ENCODE assay signal across 8 mouse cellular contexts in the genomic region with DNA sequence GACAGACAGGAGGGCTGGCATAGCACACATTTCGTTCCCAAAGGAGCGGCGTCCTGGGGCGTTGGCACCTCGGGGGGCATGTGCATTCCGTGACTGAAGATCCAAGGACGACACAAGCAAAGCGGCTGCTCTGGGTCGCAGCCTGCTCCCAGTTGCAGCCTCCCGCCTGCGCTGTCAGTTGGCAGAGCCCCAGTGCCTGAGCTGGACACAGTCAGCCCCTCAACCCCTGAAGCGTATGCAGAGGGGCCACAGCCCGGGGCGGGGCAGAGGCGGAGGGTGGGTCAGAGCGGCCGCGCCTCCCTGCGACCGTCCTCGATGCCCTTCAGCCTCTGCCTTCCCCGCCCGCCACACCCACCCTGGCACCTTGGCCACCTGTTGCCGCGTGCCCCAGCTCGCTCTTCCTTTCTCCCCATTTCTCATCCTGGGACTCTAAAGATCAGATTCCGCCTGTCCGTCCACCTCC. TPM values are rescaled to one million over a fixed set of nuclear protein-coding genes. Genes with fewer than 3 reads are reported as not detected.
DNase-seq lines count a peak whose midpoint lies in the region; ATAC-seq and TF ChIP-seq lines count a peak whose summit lies in the region.

A gene (plus strand): TSS at position 413 of the 463 bp plus-strand sequence.

- peak within 1 kb of the TSS; percentile 87 to 88 for H3K4me3 ChIP-seq in ES-E14 (ENCODE audit: insufficient read depth in 1 of 2, low read depth in 1 of 2, low read length in 2 of 2, poor library complexity in 1 of 2, severe bottlenecking in 1 of 2)
- H3K4me3 ChIP-seq in intestine, postnatal 0 days (ENCODE audit: low read depth, low read length) = peak within 1 kb of the TSS; percentile 70
- H3K4me3 ChIP-seq in midbrain, embryonic 12.5 days = peak within 1 kb of the TSS; percentile 58

- TF ChIP-seq CTCF in intestine, postnatal 0 days (IDR thresholded peaks at IDR 0.05; ENCODE audit: low read depth) = no peak

- H3K9me3 ChIP-seq in ES-E14 (ENCODE audit: control insufficient read depth, insufficient read depth, low read depth, low read length) = no peaks in the 10 kb centered on the region
- H3K9me3 ChIP-seq in intestine, postnatal 0 days (ENCODE audit: control insufficient read depth) = no peaks in the 10 kb centered on the region
- no peaks in the 10 kb centered on the region for H3K9me3 ChIP-seq in midbrain, embryonic 12.5 days

- 4% methylated on average over 28 of the region's 28 CpGs for WGBS in intestine, postnatal 0 days
- WGBS in midbrain, embryonic 12.5 days = 5% methylated on average over 24 of the region's 28 CpGs

- H3K36me3 ChIP-seq in ES-E14 (ENCODE audit: control insufficient read depth, insufficient read depth, low read length, poor library complexity, severe bottlenecking) = no peaks in the 10 kb centered on the region
- no peaks in the 10 kb centered on the region for H3K36me3 ChIP-seq in intestine, postnatal 0 days (ENCODE audit: control insufficient read depth, insufficient read depth)
- H3K36me3 ChIP-seq in midbrain, embryonic 12.5 days = no peaks in the 10 kb centered on the region

- DNase-seq in ES-E14 (ENCODE audit: low read depth, low spot score) = no peak
- DNase-seq in adrenal gland, adult 18-20 months (ENCODE audit: low spot score in 2 of 2) = no peak
- no peak for DNase-seq in layer of hippocampus, postnatal 36 days
- DNase-seq in frontal cortex, postnatal 10 days (ENCODE audit: low spot score in 2 of 2) = no peak

- peak; percentile 31 for ATAC-seq in granulocyte monocyte progenitor cell, adult 5-6 weeks (replicated peaks; ENCODE audit: poor library complexity, severe bottlenecking)
- peak; percentile 57 for ATAC-seq in intestine, postnatal 0 days
- no peak for ATAC-seq in midbrain, embryonic 12.5 days (ENCODE audit: low FRiP score, low read depth)
- no peak for ATAC-seq in activated CD4-positive, CD25-positive, alpha-beta regulatory T cell, adult 4 months

- H3K4me1 ChIP-seq in ES-E14 (ENCODE audit: control insufficient read depth in 2 of 2, insufficient read depth in 2 of 2, low read length in 2 of 2, poor library complexity in 1 of 2) = peaks cover 2% of the 10 kb centered on the region in 2 experiments; a peak in 1 of 4 replicates
- H3K4me1 ChIP-seq in intestine, postnatal 0 days (replicated peaks; ENCODE audit: control insufficient read depth, insufficient read depth, low read length) = peaks cover 4% of the 10 kb centered on the region; the same call in 1 of the 2 replicates
- peaks cover 16% of the 10 kb centered on the region for H3K4me1 ChIP-seq in midbrain, embryonic 12.5 days

- no peaks in the 10 kb centered on the region; the same call in 1 of the 2 replicates for H3K27me3 ChIP-seq in intestine, postnatal 0 days (replicated peaks; ENCODE audit: control insufficient read depth, insufficient read depth, low read length)
- H3K27me3 ChIP-seq in midbrain, embryonic 12.5 days = peaks cover 75% of the 10 kb centered on the region

- peak within 1 kb of the TSS; percentile 71 for H3K9ac ChIP-seq in ES-E14 (ENCODE audit: insufficient read depth, low read depth, low read length, poor library complexity, severe bottlenecking)
- peak within 1 kb of the TSS; percentile 72 for H3K9ac ChIP-seq in intestine, postnatal 0 days (ENCODE audit: low read depth, low read length)
- H3K9ac ChIP-seq in midbrain, embryonic 12.5 days (replicated peaks) = peak within 1 kb of the TSS; percentile 46

- H3K4me2 ChIP-seq in intestine, postnatal 0 days (replicated peaks; ENCODE audit: low read depth) = peak within 1 kb of the TSS; percentile 81
- H3K4me2 ChIP-seq in midbrain, embryonic 12.5 days (replicated peaks) = peak within 1 kb of the TSS; percentile 91

- in situ Hi-C loops in ES-E14 (cut with MboI; ENCODE audit: low sequenced_read_pairs in 2 of 2, unreplicated experiment in 2 of 2) = no loop called here

- H3K27ac ChIP-seq in ES-E14 (ENCODE audit: insufficient read depth, low read depth, low read length, poor library complexity, severe bottlenecking) = no peak within 1 kb of the TSS
- H3K27ac ChIP-seq in intestine, postnatal 0 days (ENCODE audit: low read depth, low read length) = peak within 1 kb of the TSS; percentile 73
- H3K27ac ChIP-seq in midbrain, embryonic 12.5 days (replicated peaks) = no peak within 1 kb of the TSS

TF ChIP-seq in ES-E14, 5 proteins besides CTCF, POLR2A, EP300 and RAD21:
- no peak for TF ChIP-seq HCFC1 (IDR thresholded peaks at IDR 0.05; ENCODE audit: borderline replicate concordance, insufficient read depth, low read length)
- TF ChIP-seq CHD2 (IDR thresholded peaks at IDR 0.05; ENCODE audit: low read depth, low read length) = no peak
- no peak for TF ChIP-seq ZNF384 (IDR thresholded peaks at IDR 0.05; ENCODE audit: low read depth, low read length)
- TF ChIP-seq MAFK (IDR thresholded peaks at IDR 0.05; ENCODE audit: insufficient read depth, low read depth, low read length) = no peak
- no peak for TF ChIP-seq ZC3H11A (IDR thresholded peaks at IDR 0.05; ENCODE audit: borderline replicate concordance, low read depth, low read length)

RNA-seq across cellular contexts. Expression of the gene that starts here (rescaled TPM):
- total RNA-seq in ES-E14 (2012; rRNA removed) = 0.09 and 0.21 TPM in 2 replicates
- total RNA-seq in adrenal gland, adult 18-20 months (2021) = 100 to 1,000 TPM in 1 of 2 experiments, 10 to 100 TPM in 1; 30.9 to 107 TPM
- total RNA-seq in granulocyte monocyte progenitor cell, adult 5-6 weeks (2014; fragmentation: Nextera tagmentation) = not detected in 2 replicates
- not detected in 2 replicates for total RNA-seq in granulocyte monocyte progenitor cell, adult 5-6 weeks (2017)
- polyA plus RNA-seq in intestine, postnatal 0 days (2015; fragmentation: Nextera tagmentation; extraction: Ambion mirVana) = 14.3 and 21.0 TPM in 2 replicates
- polyA plus RNA-seq in midbrain, embryonic 12.5 days (2016; fragmentation: Nextera tagmentation; extraction: Ambion mirVana) = 0.75 and 0.79 TPM in 2 replicates
- 1 to 10 TPM; 3.9 to 4.9 TPM for total RNA-seq in layer of hippocampus, postnatal 36 days (2021)
- polyA plus RNA-seq in activated CD4-positive, CD25-positive, alpha-beta regulatory T cell, adult 4 months (2017; shearing (Covaris generic)) = under 1 TPM in 1 of 2 experiments, not detected in 1; 0.09 TPM

Comparison
In these comparisons a context has a peak if more than half of its experiments do, and no peak if none do; other contexts are left out.
1. RNA of the gene that starts here (total RNA-seq): 30.9 to 107 TPM in adrenal gland, adult 18-20 months; 3.9 to 4.9 TPM in layer of hippocampus, postnatal 36 days, 0.09 to 0.21 TPM in ES-E14 and not detected in granulocyte monocyte progenitor cell, adult 5-6 weeks; every median in the first group is over 4 times any median in the second.
2. Peak in ATAC-seq in granulocyte monocyte progenitor cell, adult 5-6 weeks; RNA of the gene not detected or under 1 TPM.
3. Peak in every context shown above with its lines, with median percentiles within 50 percentile points of each other: H3K4me3 ChIP-seq and H3K9ac ChIP-seq.